ENCODE assay signal across 28 mouse cellular contexts in genomic region chr2:110188696-110189397, GRCm38 (mm10).
A peak's percentile ranks its signal among the peaks of the same experiment; 100 is the strongest.
DNase-seq lines count a peak whose midpoint lies in the region; ATAC-seq and TF ChIP-seq lines count a peak whose summit lies in the region.
"Had no signal": no experiment of that assay in that cellular context is flagged by ENCODE, and none has a peak within 500 bp of the region (broad histone marks: within the 10 kb centered on the region; RNA-seq: fewer than 3 reads in every experiment).

No protein-coding gene starts in this region.

- TF ChIP-seq POLR2A in heart, adult 2 months (IDR thresholded peaks at IDR 0.05; ENCODE audit: insufficient read depth, low read depth, low read length), result no peak

- H3K4me2 ChIP-seq in kidney, embryonic 16.5 days (replicated peaks; ENCODE audit: low read depth, low read length), result no peak overlapping the region
- H3K4me2 ChIP-seq in intestine, embryonic 16.5 days (ENCODE audit: low read depth, low read length), result no peak overlapping the region
- H3K4me2 ChIP-seq: embryonic facial prominence, embryonic 13.5 days; forebrain, embryonic 12.5 days; hindbrain, embryonic 15.5 days; limb, embryonic 13.5 days; liver, embryonic 11.5 days; lung, embryonic 15.5 days; midbrain, embryonic 15.5 days; neural tube, embryonic 15.5 days had no signal

- ATAC-seq in kidney, embryonic 16.5 days (ENCODE audit: low FRiP score, low TSS enrichment), result no peak
- ATAC-seq in intestine, embryonic 16.5 days, result peak; percentile 58
- ATAC-seq: forebrain, postnatal 0 days; inflammation-experienced regulatory T-cells, adult 6 months; midbrain, embryonic 15.5 days had no signal

- intact Hi-C loops in heart, adult 2 months (cut with DNase I), result no loop called here

- H3K4me3 ChIP-seq in heart, adult 2 months, result no peak overlapping the region
- H3K4me3 ChIP-seq in kidney, embryonic 16.5 days (ENCODE audit: low read length), result no peak overlapping the region
- H3K4me3 ChIP-seq in intestine, embryonic 16.5 days (ENCODE audit: low read length), result no peak overlapping the region
- H3K4me3 ChIP-seq: embryonic facial prominence, embryonic 13.5 days; forebrain, embryonic 12.5 days; hindbrain, embryonic 10.5 days; hindbrain, embryonic 15.5 days; layer of hippocampus, adult 2 months; left cerebral cortex, adult 2 months; limb, embryonic 13.5 days; lung, embryonic 15.5 days; midbrain, embryonic 10.5 days; midbrain, embryonic 15.5 days; neural tube, embryonic 15.5 days had no signal

- H3K4me1 ChIP-seq in heart, adult 2 months (ENCODE audit: control insufficient read depth, insufficient read depth, low read length), result peaks cover 3% of the 10 kb centered on the region
- peaks cover 74% of the 10 kb centered on the region for H3K4me1 ChIP-seq in kidney, embryonic 16.5 days (ENCODE audit: insufficient read depth, low read length)
- peaks cover 19% of the 10 kb centered on the region for H3K4me1 ChIP-seq in intestine, embryonic 16.5 days (ENCODE audit: control insufficient read depth, insufficient read depth, low read length)

- peak; percentile 66 for DNase-seq in heart, adult 11 months
- DNase-seq in heart, adult 2 months, result no peak
- no peak for DNase-seq in kidney, postnatal 4 days
- no peak for DNase-seq in ovary, adult 18-20 months (ENCODE audit: low spot score)
- no peak for DNase-seq in urinary bladder, postnatal 10 days (ENCODE audit: low spot score)
- DNase-seq: adrenal gland, postnatal 10 days; cerebellum, adult 8-10 months; cerebellum, postnatal 36 days; embryo, embryonic 11 days; forebrain, postnatal 0 days; heart, postnatal 14 days; thymus, postnatal 14 days had no signal

- TF ChIP-seq CTCF in heart, adult 2 months (IDR thresholded peaks at IDR 0.05), result no peak

- H3K27me3 ChIP-seq in heart, adult 2 months (ENCODE audit: control insufficient read depth, insufficient read depth, low read length), result no peaks in the 10 kb centered on the region
- no peaks in the 10 kb centered on the region for H3K27me3 ChIP-seq in kidney, embryonic 16.5 days (ENCODE audit: insufficient read depth, low read length)
- H3K27me3 ChIP-seq in intestine, embryonic 16.5 days (replicated peaks; ENCODE audit: control insufficient read depth, insufficient read depth, low read length), result no peaks in the 10 kb centered on the region
- H3K27me3 ChIP-seq: embryonic facial prominence, embryonic 13.5 days; forebrain, embryonic 12.5 days; hindbrain, embryonic 15.5 days; limb, embryonic 13.5 days; midbrain, embryonic 15.5 days; neural tube, embryonic 15.5 days had no signal

- no peak overlapping the region for H3K9ac ChIP-seq in heart, adult 2 months (ENCODE audit: low read depth, low read length)
- no peak overlapping the region for H3K9ac ChIP-seq in kidney, embryonic 16.5 days (replicated peaks; ENCODE audit: low read length)
- no peak overlapping the region for H3K9ac ChIP-seq in intestine, embryonic 16.5 days (ENCODE audit: low read depth, low read length)
- H3K9ac ChIP-seq: embryonic facial prominence, embryonic 13.5 days; forebrain, embryonic 12.5 days; forebrain, postnatal 0 days; hindbrain, embryonic 15.5 days; limb, embryonic 13.5 days; lung, embryonic 15.5 days; midbrain, embryonic 15.5 days; neural tube, embryonic 15.5 days had no signal

- H3K9me3 ChIP-seq in kidney, embryonic 16.5 days (ENCODE audit: low read length), result no peaks in the 10 kb centered on the region
- H3K9me3 ChIP-seq in intestine, embryonic 16.5 days (ENCODE audit: control insufficient read depth, low read length), result no peaks in the 10 kb centered on the region
- H3K9me3 ChIP-seq: embryonic facial prominence, embryonic 13.5 days; forebrain, embryonic 12.5 days; G1E; hindbrain, embryonic 10.5 days; hindbrain, embryonic 15.5 days; limb, embryonic 13.5 days; lung, embryonic 15.5 days; midbrain, embryonic 10.5 days; midbrain, embryonic 15.5 days; neural tube, embryonic 15.5 days had no signal

- no peaks in the 10 kb centered on the region for H3K79me2 ChIP-seq in heart, adult 2 months (replicated peaks; ENCODE audit: control insufficient read depth, insufficient read depth, low read length)

- TF ChIP-seq EP300 in heart, adult 2 months (IDR thresholded peaks at IDR 0.05; ENCODE audit: insufficient read depth, low read depth, low read length), result no peak

- WGBS in heart, adult 2 months, result 89% methylated on average over 4 of the region's 4 CpGs
- WGBS in kidney, embryonic 16.5 days, result 54% methylated on average over 4 of the region's 4 CpGs
- WGBS in intestine, embryonic 16.5 days, result 64% methylated on average over 4 of the region's 4 CpGs

- H3K36me3 ChIP-seq in heart, adult 2 months (ENCODE audit: control insufficient read depth, insufficient read depth, low read length), result no peaks in the 10 kb centered on the region
- no peaks in the 10 kb centered on the region for H3K36me3 ChIP-seq in kidney, embryonic 16.5 days (ENCODE audit: insufficient read depth, low read length)
- no peaks in the 10 kb centered on the region for H3K36me3 ChIP-seq in intestine, embryonic 16.5 days (ENCODE audit: control insufficient read depth, insufficient read depth, low read length)
- H3K36me3 ChIP-seq: embryonic facial prominence, embryonic 13.5 days; forebrain, embryonic 12.5 days; G1E; hindbrain, embryonic 10.5 days; hindbrain, embryonic 15.5 days; limb, embryonic 13.5 days; lung, embryonic 15.5 days; midbrain, embryonic 10.5 days; midbrain, embryonic 15.5 days; neural tube, embryonic 15.5 days had no signal

- H3K27ac ChIP-seq in heart, adult 2 months, result no peak overlapping the region
- peak overlapping the region; percentile 82 for H3K27ac ChIP-seq in kidney, embryonic 16.5 days (ENCODE audit: low read length)
- peak overlapping the region; percentile 97 for H3K27ac ChIP-seq in intestine, embryonic 16.5 days (ENCODE audit: low read length)
- H3K27ac ChIP-seq: embryonic facial prominence, embryonic 13.5 days; forebrain, embryonic 12.5 days; hindbrain, embryonic 10.5 days; hindbrain, embryonic 15.5 days; layer of hippocampus, adult 2 months; left cerebral cortex, adult 2 months; limb, embryonic 13.5 days; lung, embryonic 15.5 days; midbrain, embryonic 10.5 days; midbrain, embryonic 15.5 days; neural tube, embryonic 15.5 days had no signal
